Comparison of ENCODE assay signal across 37 mouse cellular contexts in genomic region chr9:35778009-35778408, GRCm38 (mm10). TPM values are rescaled to one million over a fixed set of nuclear protein-coding genes. Genes with fewer than 3 reads are reported as not detected.
"Had no signal": no experiment of that assay in that cellular context is flagged by ENCODE, and none has a peak within 500 bp of the region (broad histone marks: within the 10 kb centered on the region; RNA-seq: fewer than 3 reads in every experiment).

Gene Gm17727, minus strand, starts transcription at chr9:35778109.

- DNase-seq: left cerebral cortex, postnatal 4 days; liver, embryonic 13.5 days; liver, postnatal 0 days; lung, adult 18-20 months; lung, adult 2 months; lung, embryonic 14.5 days; lung, postnatal 10 days; lung, postnatal 14 days; lung, postnatal 36 days; lung, postnatal 4 days; midbrain, embryonic 14.5 days had no signal

RNA-seq across cellular contexts. Expression of gene Gm17727, which starts in this region (rescaled TPM):
- polyA plus RNA-seq: limb, embryonic 10.5 days; limb, embryonic 11.5 days; limb, embryonic 12.5 days; limb, embryonic 13.5 days; limb, embryonic 14.5 days; limb, embryonic 15.5 days; liver, adult 2 months; liver, embryonic 11.5 days; liver, embryonic 12.5 days; liver, embryonic 13.5 days; liver, embryonic 14.5 days; liver, embryonic 15.5 days; liver, embryonic 16.5 days; liver, postnatal 0 days; lung, adult 2 months; lung, embryonic 14.5 days; lung, embryonic 15.5 days; lung, embryonic 16.5 days; lung, postnatal 0 days; macrophage; midbrain, embryonic 10.5 days; midbrain, embryonic 11.5 days; midbrain, embryonic 12.5 days; midbrain, embryonic 13.5 days; midbrain, embryonic 14.5 days; midbrain, embryonic 15.5 days; midbrain, embryonic 16.5 days; midbrain, postnatal 0 days; myocyte; neural tube, embryonic 11.5 days; neural tube, embryonic 12.5 days had no signal
